Mouse (Mus musculus) heart, adult 2 months (tissue): Measurements from ENCODE around the gene Fam214b.

Experiments
- CTCF ChIP-seq: fragments of 200-600 bp; IDR thresholded peaks from 2 replicates; pipeline ENCODE4 v1.8.1; 2022; ENCODE audit warnings: antibody characterized with exemption, mild to moderate bottlenecking, moderate library complexity
- EP300 ChIP-seq: fragments of 200-500 bp; IDR thresholded peaks from 2 replicates; pipeline ENCODE4 v1.6.1; 2011; ENCODE audit warnings: low read depth, low read length, control low read depth; ENCODE audit not compliant: insufficient read depth
- POLR2A ChIP-seq: fragments of 200-500 bp; IDR thresholded peaks from 2 replicates; pipeline ENCODE4 v1.6.1; 2011; ENCODE audit warnings: mild to moderate bottlenecking, low read depth, low read length, control low read depth; ENCODE audit not compliant: insufficient read depth

DNA sequence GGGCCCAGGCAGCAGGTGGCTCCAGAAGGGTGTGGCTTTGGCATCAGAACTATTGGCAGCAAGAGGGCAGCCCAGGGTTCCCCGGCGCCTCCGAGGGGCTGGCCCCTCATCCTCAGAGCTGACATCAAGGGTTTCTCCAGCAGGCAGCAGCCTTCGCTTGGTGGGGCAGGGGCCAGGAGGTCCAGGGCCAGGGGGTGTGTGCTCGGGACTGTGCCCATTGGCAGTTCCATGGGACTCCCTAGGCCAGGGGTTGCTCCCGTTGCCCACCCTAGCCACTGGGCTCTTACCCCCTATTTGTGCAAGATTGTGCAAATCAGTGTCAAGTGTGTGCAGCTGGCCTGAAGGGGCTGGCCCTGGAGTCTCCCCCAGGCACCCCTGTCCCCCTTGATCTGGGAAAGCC lies 10.2 kb downstream of the Fam214b start:
- TF ChIP-seq CTCF = no peak
- TF ChIP-seq POLR2A = no peak
- TF ChIP-seq EP300 = no peak
